Mouse (Mus musculus): ENCODE data around the gene Rbm15. TPM values are rescaled to one million over a fixed set of nuclear protein-coding genes. Genes with fewer than 3 reads are reported as not detected.

Gene Rbm15
- polyA plus RNA-seq, 1 experiment from 2014 or later, result 19.5 TPM

DNA sequence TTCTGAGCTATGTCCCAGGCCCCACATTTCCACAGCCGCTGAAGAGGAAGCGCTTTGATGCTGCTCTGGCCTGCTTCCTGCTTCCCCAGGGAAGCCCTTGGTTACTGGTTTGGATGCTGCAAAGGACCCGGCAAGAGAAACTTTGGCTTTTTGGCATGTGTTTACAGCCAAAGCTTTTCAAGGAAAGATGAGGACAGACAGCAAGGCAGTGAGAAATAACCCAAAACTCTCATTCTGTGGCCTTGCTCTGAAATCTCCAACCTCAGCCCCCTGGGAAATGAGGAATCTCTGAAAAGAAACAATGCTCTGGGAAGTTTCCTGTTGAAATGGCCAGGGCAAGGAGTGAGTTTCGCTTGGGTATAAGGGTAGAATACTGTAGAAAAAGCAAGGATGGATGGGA lies 26.9 kb upstream of the Rbm15 start:
- Histone ChIP-seq H3K9ac (ENCODE audit: low read depth, low read length) (no peak overlapping the region), H3K4me3 (ENCODE audit: low read depth, low read length) (no peak overlapping the region), H3K4me1 (replicated peaks; ENCODE audit: control insufficient read depth, insufficient read depth, low read length) (no peaks in the 10 kb centered on the region), H3K27ac (ENCODE audit: low read depth, low read length) (no peak overlapping the region), H3K4me2 (replicated peaks; ENCODE audit: low read depth, low read length) (no peak overlapping the region), H3K36me3 (ENCODE audit: control insufficient read depth, insufficient read depth, low read length) (no peaks in the 10 kb centered on the region), H3K27me3 (ENCODE audit: control insufficient read depth, insufficient read depth, low read length) (no peaks in the 10 kb centered on the region), H3K9me3 (ENCODE audit: control insufficient read depth, low read length) (no peaks in the 10 kb centered on the region)
- DNase-seq (ENCODE audit: low spot score) (no peak), ATAC-seq (ENCODE audit: low FRiP score) (no peak)
- 68% methylated on average over 4 of the region's 4 CpGs for WGBS

GRCm38 (mm10) chr3:107357700-107358234 lies 24.3 kb upstream of the Rbm15 start:
- no peak for ATAC-seq (ENCODE audit: low FRiP score)
- Histone ChIP-seq H3K9ac (ENCODE audit: low read depth, low read length) (no peak overlapping the region), H3K9me3 (ENCODE audit: control insufficient read depth, low read length) (no peaks in the 10 kb centered on the region), H3K27me3 (ENCODE audit: control insufficient read depth, insufficient read depth, low read length) (no peaks in the 10 kb centered on the region), H3K4me2 (replicated peaks; ENCODE audit: low read depth, low read length) (no peak overlapping the region), H3K4me3 (ENCODE audit: low read depth, low read length) (no peak overlapping the region), H3K36me3 (ENCODE audit: control insufficient read depth, insufficient read depth, low read length) (no peaks in the 10 kb centered on the region), H3K27ac (ENCODE audit: low read depth, low read length) (no peak overlapping the region), H3K4me1 (replicated peaks; ENCODE audit: control insufficient read depth, insufficient read depth, low read length) (no peaks in the 10 kb centered on the region)
- WGBS, result 49% methylated on average over 3 of the region's 3 CpGs
- no peak for DNase-seq (ENCODE audit: low spot score)

DNA sequence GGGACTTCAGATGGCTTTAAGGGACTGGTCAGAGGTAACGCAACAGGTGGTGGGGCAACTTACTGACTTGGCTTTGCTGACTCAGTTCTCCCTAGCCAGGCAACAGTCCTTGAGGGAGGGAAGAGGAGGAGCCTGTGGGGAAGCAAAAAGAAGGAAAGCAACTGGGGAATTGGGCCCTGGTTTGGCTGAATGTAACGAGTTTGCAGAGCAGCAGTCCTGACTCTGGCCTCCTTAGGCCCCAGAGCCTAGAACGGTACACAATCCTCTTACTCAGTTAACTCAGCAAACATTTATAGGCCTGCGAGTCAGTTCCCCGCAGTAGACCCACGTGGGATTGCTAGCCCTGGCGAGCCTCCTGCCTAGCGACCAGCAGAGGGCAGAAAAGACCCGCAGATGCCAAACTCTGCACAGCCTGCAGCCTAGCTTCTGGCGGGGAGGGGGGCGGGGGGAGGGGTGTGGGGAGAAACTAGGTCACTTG lies 23.5 kb upstream of the Rbm15 start:
- no peak overlapping the region for H3K27ac ChIP-seq (ENCODE audit: low read depth, low read length)
- H3K9ac ChIP-seq (ENCODE audit: low read depth, low read length), result no peak overlapping the region
- H3K4me2 ChIP-seq (replicated peaks; ENCODE audit: low read depth, low read length), result no peak overlapping the region

GRCm38 (mm10) chr3:107355618-107356260 lies 22.3 kb upstream of the Rbm15 start:
- Histone ChIP-seq H3K4me2 (replicated peaks; ENCODE audit: low read depth, low read length) (no peak overlapping the region), H3K36me3 (ENCODE audit: control insufficient read depth, insufficient read depth, low read length) (no peaks in the 10 kb centered on the region), H3K27ac (ENCODE audit: low read depth, low read length) (no peak overlapping the region), H3K4me3 (ENCODE audit: low read depth, low read length) (no peak overlapping the region), H3K9me3 (ENCODE audit: control insufficient read depth, low read length) (no peaks in the 10 kb centered on the region), H3K4me1 (replicated peaks; ENCODE audit: control insufficient read depth, insufficient read depth, low read length) (no peaks in the 10 kb centered on the region), H3K27me3 (ENCODE audit: control insufficient read depth, insufficient read depth, low read length) (no peaks in the 10 kb centered on the region), H3K9ac (ENCODE audit: low read depth, low read length) (no peak overlapping the region)
- WGBS, result 88% methylated on average over 5 of the region's 6 CpGs
- ATAC-seq (ENCODE audit: low FRiP score), result no peak
- DNase-seq (ENCODE audit: low spot score), result no peak

More for the DNA sequence above, 23.5 kb upstream of the Rbm15 start:
- DNase-seq (ENCODE audit: low spot score) (peak; percentile 78), ATAC-seq (ENCODE audit: low FRiP score) (peak; percentile 93)
- WGBS, result 2% methylated on average over 11 of the region's 11 CpGs
- Histone ChIP-seq H3K4me1 (replicated peaks; ENCODE audit: control insufficient read depth, insufficient read depth, low read length) (no peaks in the 10 kb centered on the region), H3K9me3 (ENCODE audit: control insufficient read depth, low read length) (no peaks in the 10 kb centered on the region), H3K27me3 (ENCODE audit: control insufficient read depth, insufficient read depth, low read length) (no peaks in the 10 kb centered on the region), H3K4me3 (ENCODE audit: low read depth, low read length) (no peak overlapping the region), H3K36me3 (ENCODE audit: control insufficient read depth, insufficient read depth, low read length) (no peaks in the 10 kb centered on the region)

- 81% methylated on average over 3 of the region's 3 CpGs for WGBS
- no peaks in the 10 kb centered on the region for H3K4me1 ChIP-seq (replicated peaks; ENCODE audit: control insufficient read depth, insufficient read depth, low read length)
- H3K4me2 ChIP-seq (replicated peaks; ENCODE audit: low read depth, low read length), result no peak overlapping the region
- no peaks in the 10 kb centered on the region for H3K27me3 ChIP-seq (ENCODE audit: control insufficient read depth, insufficient read depth, low read length)
- no peaks in the 10 kb centered on the region for H3K36me3 ChIP-seq (ENCODE audit: control insufficient read depth, insufficient read depth, low read length)
- no peak overlapping the region for H3K4me3 ChIP-seq (ENCODE audit: low read depth, low read length)
- H3K9ac ChIP-seq (ENCODE audit: low read depth, low read length), result no peak overlapping the region
- no peak for ATAC-seq (ENCODE audit: low FRiP score)
- no peak for DNase-seq (ENCODE audit: low spot score)
- no peaks in the 10 kb centered on the region for H3K9me3 ChIP-seq (ENCODE audit: control insufficient read depth, low read length)
- H3K27ac ChIP-seq (ENCODE audit: low read depth, low read length), result no peak overlapping the region
Measured at GRCm38 (mm10) chr3:107351706-107352105, 18.2 kb upstream of the Rbm15 start.

DNA sequence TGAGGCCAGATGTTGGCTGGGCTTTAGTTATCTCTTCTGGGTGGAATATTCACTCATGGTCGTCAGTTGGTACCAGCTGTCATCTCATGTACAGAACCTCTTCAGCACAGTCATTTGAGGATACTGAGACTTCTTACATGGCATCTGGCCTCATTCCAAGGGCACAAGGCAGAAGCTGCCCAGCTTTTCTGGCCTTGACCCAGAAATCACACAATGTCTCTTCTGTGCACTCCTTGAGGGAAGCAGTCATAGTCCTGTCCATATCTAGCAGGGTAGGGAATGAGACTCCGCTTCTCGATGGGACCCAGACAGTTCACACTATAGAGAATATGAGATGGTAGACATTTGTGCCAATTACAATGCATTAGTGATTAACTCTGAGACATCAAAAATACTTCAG lies 15.5 kb upstream of the Rbm15 start:
- WGBS, result 88% methylated on average over 3 of the region's 3 CpGs
- no peaks in the 10 kb centered on the region for H3K36me3 ChIP-seq (ENCODE audit: control insufficient read depth, insufficient read depth, low read length)
- H3K9ac ChIP-seq (ENCODE audit: low read depth, low read length), result no peak overlapping the region
- no peaks in the 10 kb centered on the region for H3K4me1 ChIP-seq (replicated peaks; ENCODE audit: control insufficient read depth, insufficient read depth, low read length)
- no peaks in the 10 kb centered on the region for H3K27me3 ChIP-seq (ENCODE audit: control insufficient read depth, insufficient read depth, low read length)
- H3K4me3 ChIP-seq (ENCODE audit: low read depth, low read length), result no peak overlapping the region
- H3K9me3 ChIP-seq (ENCODE audit: control insufficient read depth, low read length), result no peaks in the 10 kb centered on the region
- H3K27ac ChIP-seq (ENCODE audit: low read depth, low read length), result no peak overlapping the region
- H3K4me2 ChIP-seq (replicated peaks; ENCODE audit: low read depth, low read length), result no peak overlapping the region
- no peak for DNase-seq (ENCODE audit: low spot score)
- ATAC-seq (ENCODE audit: low FRiP score), result no peak

GRCm38 (mm10) chr3:107345033-107345725 lies 11.7 kb upstream of the Rbm15 start:
- H3K4me3 ChIP-seq (ENCODE audit: low read depth, low read length), result no peak overlapping the region
- H3K27ac ChIP-seq (ENCODE audit: low read depth, low read length), result no peak overlapping the region
- no peaks in the 10 kb centered on the region for H3K27me3 ChIP-seq (ENCODE audit: control insufficient read depth, insufficient read depth, low read length)
- H3K9ac ChIP-seq (ENCODE audit: low read depth, low read length), result no peak overlapping the region
- H3K9me3 ChIP-seq (ENCODE audit: control insufficient read depth, low read length), result no peaks in the 10 kb centered on the region
- WGBS, result 64% methylated on average over 3 of the region's 3 CpGs
- DNase-seq (ENCODE audit: low spot score), result no peak
- H3K36me3 ChIP-seq (ENCODE audit: control insufficient read depth, insufficient read depth, low read length), result no peaks in the 10 kb centered on the region
- H3K4me1 ChIP-seq (replicated peaks; ENCODE audit: control insufficient read depth, insufficient read depth, low read length), result no peaks in the 10 kb centered on the region
- H3K4me2 ChIP-seq (replicated peaks; ENCODE audit: low read depth, low read length), result no peak overlapping the region
- ATAC-seq (ENCODE audit: low FRiP score), result no peak

DNA sequence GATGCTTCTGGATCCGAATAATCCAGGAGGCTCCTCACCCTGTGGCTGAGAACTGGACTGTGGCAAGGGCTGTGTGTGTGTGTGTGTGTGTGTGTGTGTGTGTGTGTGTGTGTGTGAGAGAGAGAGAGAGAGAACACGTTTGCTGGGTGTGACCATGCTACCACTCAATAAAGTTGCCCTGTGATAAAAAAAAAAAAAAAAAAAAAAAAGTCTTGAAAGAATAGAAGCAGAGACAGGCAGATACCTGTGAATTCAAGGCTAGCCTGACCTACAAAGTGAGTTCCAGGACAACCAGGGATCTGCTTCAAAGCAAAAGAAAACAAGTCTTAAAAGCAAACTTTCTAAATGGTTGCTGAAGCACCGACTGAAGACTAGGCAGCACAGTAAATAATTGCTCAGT lies 10.5 kb upstream of the Rbm15 start:
- Histone ChIP-seq H3K9me3 (ENCODE audit: control insufficient read depth, low read length) (no peaks in the 10 kb centered on the region), H3K9ac (ENCODE audit: low read depth, low read length) (no peak overlapping the region), H3K27me3 (ENCODE audit: control insufficient read depth, insufficient read depth, low read length) (no peaks in the 10 kb centered on the region), H3K4me1 (replicated peaks; ENCODE audit: control insufficient read depth, insufficient read depth, low read length) (no peaks in the 10 kb centered on the region), H3K36me3 (ENCODE audit: control insufficient read depth, insufficient read depth, low read length) (no peaks in the 10 kb centered on the region), H3K27ac (ENCODE audit: low read depth, low read length) (no peak overlapping the region), H3K4me2 (replicated peaks; ENCODE audit: low read depth, low read length) (no peak overlapping the region), H3K4me3 (ENCODE audit: low read depth, low read length) (no peak overlapping the region)
- WGBS, result 56% methylated on average over 3 of the region's 3 CpGs
- no peak for ATAC-seq (ENCODE audit: low FRiP score)
- no peak for DNase-seq (ENCODE audit: low spot score)
